Mouse (Mus musculus) MEL (cell line): Measurements from ENCODE around the gene Il11ra1. TPM values are rescaled to one million over a fixed set of nuclear protein-coding genes. Genes with fewer than 3 reads are reported as not detected.

Source experiments
- DNase-seq: peaks from one replicate; pipeline ENCODE4 v3.0.0; 2011; ENCODE audit warnings: low read depth, low spot score
- H3K27ac ChIP-seq: 2 replicates; pipeline ENCODE4 v1.5.1; 2012; ENCODE audit warnings: low read depth, mild to moderate bottlenecking, control low read depth, low read length, moderate library complexity; ENCODE audit not compliant: control insufficient read depth
- H3K27me3 ChIP-seq, 2 experiments: fragments of 150-350 bp in 1 of 2; sonication (generic) in 1 of 2; 2 replicates each; pipeline ENCODE4 v1.6.1; 2012; ENCODE audit warnings: low read length in 2 of 2, mild to moderate bottlenecking in 2 of 2, improper control_type of control experiment in 1 of 2, moderate library complexity in 1 of 2; ENCODE audit not compliant: insufficient read depth in 2 of 2, control insufficient read depth in 1 of 2
- H3K36me3 ChIP-seq, 2 experiments: 2 replicates each; pipeline ENCODE4 v1.6.1; 2012 to 2014; ENCODE audit warnings: low read length in 2 of 2, improper control_type of control experiment in 1 of 2, inconsistent platforms in 1 of 2, mild to moderate bottlenecking in 1 of 2; ENCODE audit not compliant: insufficient read depth in 2 of 2, control insufficient read depth in 1 of 2
- H3K4me1 ChIP-seq, 2 experiments: fragments of 150-350 bp in 1 of 2; sonication (generic) in 1 of 2; 2 replicates each; pipeline ENCODE4 v1.6.1; 2012; ENCODE audit warnings: low read length in 2 of 2, improper control_type of control experiment in 1 of 2, mild to moderate bottlenecking in 1 of 2; ENCODE audit not compliant: insufficient read depth in 2 of 2, control insufficient read depth in 1 of 2
- H3K4me3 ChIP-seq, 2 experiments: fragments of 150-350 bp in 1 of 2; sonication (generic) in 1 of 2; 2 replicates each; pipeline ENCODE4 v1.5.1; 2012; ENCODE audit warnings: low read depth in 2 of 2, low read length in 2 of 2, mild to moderate bottlenecking in 2 of 2, moderate library complexity in 2 of 2, control low read depth in 1 of 2, improper control_type of control experiment in 1 of 2; ENCODE audit not compliant: control insufficient read depth in 1 of 2, insufficient read depth in 1 of 2
- H3K79me2 ChIP-seq: 2 replicates; pipeline ENCODE4 v1.6.1; 2012; ENCODE audit warnings: mild to moderate bottlenecking, low read length, moderate library complexity; ENCODE audit not compliant: control insufficient read depth, poor library complexity, insufficient read depth
- H3K9ac ChIP-seq: 2 replicates; pipeline ENCODE4 v1.6.1; 2012; ENCODE audit warnings: low read depth, mild to moderate bottlenecking, control low read depth, low read length, moderate library complexity; ENCODE audit not compliant: control insufficient read depth, poor library complexity, severe bottlenecking
- H3K9me3 ChIP-seq: fragments of 150-350 bp; sonication (generic); replicated peaks from 2 replicates; pipeline ENCODE4 v1.6.1; 2012; ENCODE audit warnings: mild to moderate bottlenecking, low read length, improper control_type of control experiment, moderate library complexity; ENCODE audit not compliant: insufficient read depth
- CHD1 ChIP-seq: IDR thresholded peaks from 2 replicates; pipeline ENCODE4 v1.6.1; 2012; ENCODE audit warnings: low read depth, mild to moderate bottlenecking, inconsistent platforms, low read length, improper control_type of control experiment
- CHD2 ChIP-seq: IDR thresholded peaks from 2 replicates; pipeline ENCODE4 v1.6.1; 2011; ENCODE audit warnings: low read length, improper control_type of control experiment
- E2F4 ChIP-seq: IDR thresholded peaks from 2 replicates; pipeline ENCODE4 v1.6.1; 2011; ENCODE audit warnings: low read depth, low read length, improper control_type of control experiment, borderline replicate concordance
- ELF1 ChIP-seq: IDR thresholded peaks from 2 replicates; pipeline ENCODE4 v1.6.1; 2014; ENCODE audit warnings: low read depth, mild to moderate bottlenecking, inconsistent platforms, low read length, improper control_type of control experiment, moderate library complexity
- GABPA ChIP-seq: IDR thresholded peaks from 2 replicates; pipeline ENCODE4 v1.6.1; 2012; ENCODE audit warnings: low read depth, mild to moderate bottlenecking, inconsistent platforms, low read length, improper control_type of control experiment, moderate library complexity
- HCFC1 ChIP-seq: IDR thresholded peaks from 2 replicates; pipeline ENCODE4 v1.6.1; 2012; ENCODE audit warnings: low read depth, mild to moderate bottlenecking, inconsistent platforms, low read length, improper control_type of control experiment, moderate library complexity
- JUND ChIP-seq: IDR thresholded peaks from 2 replicates; pipeline ENCODE4 v1.6.1; 2011; ENCODE audit warnings: low read depth, mild to moderate bottlenecking, improper control_type of control experiment, low read length
- KAT2A ChIP-seq: conservative IDR thresholded peaks from 2 replicates; pipeline ENCODE4 v1.6.1; 2012; ENCODE audit warnings: low read depth, low read length, improper control_type of control experiment, inconsistent platforms
- MAFK ChIP-seq: IDR thresholded peaks from 2 replicates; pipeline ENCODE4 v1.6.1; 2011; ENCODE audit warnings: low read depth, mild to moderate bottlenecking, low read length, improper control_type of control experiment, borderline replicate concordance
- MAX ChIP-seq: IDR thresholded peaks from 2 replicates; pipeline ENCODE4 v1.6.1; 2011; ENCODE audit warnings: low read length, improper control_type of control experiment
- POLR2A ChIP-seq, 2 experiments: IDR thresholded peaks; 2 replicates each; pipeline ENCODE4 v1.6.1; 2011 to 2012; ENCODE audit warnings: low read length in 2 of 2, mild to moderate bottlenecking in 2 of 2, control low read depth in 1 of 2, improper control_type of control experiment in 1 of 2, low read depth in 1 of 2, moderate library complexity in 1 of 2; ENCODE audit not compliant: control insufficient read depth in 1 of 2, insufficient read depth in 1 of 2, poor library complexity in 1 of 2
- POLR2AphosphoS2 ChIP-seq: IDR thresholded peaks from 2 replicates; pipeline ENCODE4 v1.6.1; 2011; ENCODE audit warnings: low read length, improper control_type of control experiment
- POLR2AphosphoS5 ChIP-seq: IDR thresholded peaks from 2 replicates; pipeline ENCODE4 v1.6.1; 2012; ENCODE audit warnings: low read depth, borderline replicate concordance, mild to moderate bottlenecking, inconsistent platforms, low read length, moderate library complexity, mixed read lengths
- RAD21 ChIP-seq: IDR thresholded peaks from 2 replicates; pipeline ENCODE4 v1.6.1; 2011; ENCODE audit warnings: mild to moderate bottlenecking, low read depth, low read length, improper control_type of control experiment
- SMC3 ChIP-seq: IDR thresholded peaks from 2 replicates; pipeline ENCODE4 v1.6.1; 2011; ENCODE audit warnings: low read depth, low read length, improper control_type of control experiment
- TAL1 ChIP-seq: IDR thresholded peaks from 2 replicates; pipeline ENCODE4 v1.6.1; 2012; ENCODE audit warnings: mild to moderate bottlenecking, inconsistent platforms, low read length, moderate library complexity, mixed read lengths
- USF2 ChIP-seq, 2 experiments: IDR thresholded peaks; 2 replicates each; pipeline ENCODE4 v1.6.1; 2011 to 2012; ENCODE audit warnings: improper control_type of control experiment in 2 of 2, low read length in 2 of 2, borderline replicate concordance in 1 of 2, inconsistent platforms in 1 of 2, low read depth in 1 of 2, mild to moderate bottlenecking in 1 of 2; ENCODE audit not compliant: insufficient read depth in 1 of 2
- ZC3H11A ChIP-seq: IDR thresholded peaks from 2 replicates; pipeline ENCODE4 v1.6.1; 2012; ENCODE audit warnings: low read depth, mild to moderate bottlenecking, inconsistent platforms, low read length, improper control_type of control experiment
- ZKSCAN1 ChIP-seq: IDR thresholded peaks from 2 replicates; pipeline ENCODE4 v1.6.1; 2012; ENCODE audit warnings: low read depth, mild to moderate bottlenecking, inconsistent platforms, low read length, improper control_type of control experiment, moderate library complexity
- polyA plus RNA-seq, 2 experiments: library from polyadenylated mRNA; stranded (reverse) in 1 of 2; unstranded in 1 of 2; fragments of >175 nt in 1 of 2; fragments of >200 nt in 1 of 2; gene quantifications; 2 replicates each; pipeline versions ENCODE4 v1.2.1 to v1.2.4; 2012; ENCODE audit warnings: low replicate concordance in 2 of 2, low read depth in 1 of 2; ENCODE audit not compliant: insufficient read length in 2 of 2, insufficient read depth in 1 of 2, missing spikeins in 1 of 2
- total RNA-seq: library from RNA; depleted of rRNA; stranded (reverse); fragments of 300-350 nt; gene quantifications from 2 replicates; pipeline ENCODE4 v1.2.3, GENCODE M21; 2012

Il11ra1 gene
- total and polyA plus RNA-seq, 3 experiments = 44.4 to 66.7 TPM; not detected in 1

GRCm38 (mm10) chr4:41755338-41756305 is 55.8 kb downstream of the Il11ra1 start, which contains the start of gene Sigmar1 (continued):
- TF ChIP-seq ZC3H11A = peak; percentile 72
- TF ChIP-seq POLR2A (IDR thresholded peaks at IDR 0.05; ENCODE audit: control insufficient read depth in 1 of 2, insufficient read depth in 1 of 2, low read depth in 1 of 2, low read length in 2 of 2, poor library complexity in 1 of 2) = peak; percentile 58 to 69; a peak in 3 of 4 replicates
- no peak for TF ChIP-seq KAT2A
- TF ChIP-seq RAD21 = peak; percentile 86
- no peak for TF ChIP-seq E2F4
- TF ChIP-seq MAX = peak; percentile 89
- peak; percentile 83 for TF ChIP-seq SMC3

GRCm38 (mm10) chr4:41756440-41756839 is 56.7 kb downstream of the Il11ra1 start:
- Histone ChIP-seq H3K4me1 (peaks cover 2 to 15% of the 10 kb centered on the region in 2 experiments; a peak in 3 of 4 replicates), H3K9ac (peak overlapping the region; percentile 75), H3K79me2 (peaks cover 1% of the 10 kb centered on the region; the same call in 1 of the 2 replicates), H3K4me3 (peak overlapping the region; percentile 91 to 95; a peak in 3 of 4 replicates), H3K27me3 (no peaks in the 10 kb centered on the region), H3K27ac (no peak overlapping the region), H3K9me3 (no peaks in the 10 kb centered on the region), H3K36me3 (peaks cover 0 to 5% of the 10 kb centered on the region in 2 experiments; a peak in 2 of 4 replicates)
- TF ChIP-seq MAFK (no peak), USF2 (IDR thresholded peaks at IDR 0.05; ENCODE audit: borderline replicate concordance in 1 of 2, insufficient read depth in 1 of 2, low read depth in 1 of 2, low read length in 2 of 2) (no peak), CHD1 (no peak), ELF1 (no peak), ZKSCAN1 (no peak), POLR2AphosphoS5 (no peak), CHD2 (no peak), MAX (no peak), POLR2A (IDR thresholded peaks at IDR 0.05; ENCODE audit: control insufficient read depth in 1 of 2, insufficient read depth in 1 of 2, low read depth in 1 of 2, low read length in 2 of 2, poor library complexity in 1 of 2) (no peak), GABPA (no peak), POLR2AphosphoS2 (no peak), TAL1 (no peak), JUND (no peak), E2F4 (no peak), HCFC1 (no peak)
- DNase-seq = no peak
